Mouse (Mus musculus) lung, postnatal 4 days (tissue): Measurements from ENCODE around the gene Alyref.
"Not testable (repeated sequence)": the region's sequence is repeated elsewhere in the genome, so short reads cannot be mapped to it uniquely, and the experiment has no call there.

Experiments used
- DNase-seq, 2 experiments: peaks; one replicate each; pipeline ENCODE4 v3.0.0; 2021

Gene Alyref

GRCm38 (mm10) chr11:120598990-120599549 lies 905 bp upstream of the Alyref start:
- no peak for DNase-seq

GRCm38 (mm10) chr11:120597240-120598235 lies 627 bp downstream of the Alyref start:
- no peak for DNase-seq

GRCm38 (mm10) chr11:120588531-120588930 lies 9.6 kb downstream of the Alyref start:
- DNase-seq = no peak

- DNase-seq = no peak
These were observed 14.2 kb downstream of the Alyref start for GRCm38 (mm10) chr11:120583937-120584336.

GRCm38 (mm10) chr11:120582982-120583293 lies 15.2 kb downstream of the Alyref start:
- DNase-seq = not testable (repeated sequence)

- DNase-seq = peak in 1 of 2 experiments; percentile 62
These were observed 15.7 kb downstream of the Alyref start for GRCm38 (mm10) chr11:120582268-120582981.

GRCm38 (mm10) chr11:120581490-120582267 lies 16.5 kb downstream of the Alyref start, which contains the start of gene Arhgdia:
Gene Arhgdia (minus strand): TSS chr11:120581624.
- DNase-seq = peak; percentile 93

- DNase-seq = peak; percentile 67 to 72
These were observed 17.3 kb downstream of the Alyref start for GRCm38 (mm10) chr11:120580871-120581331.

- peak; percentile 49 to 54 for DNase-seq
These were observed 18.0 kb downstream of the Alyref start for GRCm38 (mm10) chr11:120580190-120580589.

- peak; percentile 59 to 85 for DNase-seq
These were observed 18.7 kb downstream of the Alyref start for GRCm38 (mm10) chr11:120579316-120580107.

- peak in 1 of 2 experiments; percentile 11 for DNase-seq
These were observed 19.4 kb downstream of the Alyref start for GRCm38 (mm10) chr11:120578694-120579243.

- no peak for DNase-seq
These were observed 20.0 kb downstream of the Alyref start for GRCm38 (mm10) chr11:120578024-120578693.

- peak in 1 of 2 experiments; percentile 18 for DNase-seq
These were observed 20.7 kb downstream of the Alyref start for GRCm38 (mm10) chr11:120577211-120578023.

- DNase-seq = no peak
These were observed 21.7 kb downstream of the Alyref start for GRCm38 (mm10) chr11:120576365-120576981.

- no peak for DNase-seq
These were observed 22.2 kb downstream of the Alyref start for GRCm38 (mm10) chr11:120575940-120576339.

GRCm38 (mm10) chr11:120575046-120575445 lies 23.1 kb downstream of the Alyref start:
- DNase-seq = no peak

- DNase-seq = no peak
These were observed 23.9 kb downstream of the Alyref start for GRCm38 (mm10) chr11:120574278-120574600.

GRCm38 (mm10) chr11:120573585-120574277 lies 24.4 kb downstream of the Alyref start:
- no peak for DNase-seq
